Mouse (Mus musculus) c-Kit-positive CD71-positive TER-119-negative erythroid progenitor cells, embryonic 14.5 days (primary cell): ENCODE data around the gene Ddah1.

Experiments
- DNase-seq: peaks from one replicate; pipeline ENCODE4 v3.0.0-alpha.2; 2013; ENCODE audit warnings: low read depth

Gene Ddah1

DNA sequence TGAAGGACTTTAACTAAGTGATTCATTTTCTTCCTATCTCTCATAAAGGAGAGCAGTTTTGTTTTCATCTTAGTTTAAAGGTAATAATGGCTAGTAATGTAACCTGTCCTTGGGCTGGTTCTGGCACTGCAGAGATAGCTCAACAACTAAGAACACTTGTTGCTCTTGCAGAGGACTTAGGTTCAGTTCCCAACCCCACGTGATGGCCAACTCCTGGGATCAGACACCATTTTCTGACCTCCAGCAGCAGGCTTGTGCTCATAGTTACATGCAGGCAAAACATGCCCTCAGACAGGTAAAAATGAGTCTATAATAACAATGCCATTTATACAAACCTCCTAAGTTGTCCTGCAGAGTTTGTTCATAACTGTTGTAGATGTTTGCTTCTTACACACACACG, 5.9 kb downstream of the Ddah1 start:
- DNase-seq, result no peak

DNA sequence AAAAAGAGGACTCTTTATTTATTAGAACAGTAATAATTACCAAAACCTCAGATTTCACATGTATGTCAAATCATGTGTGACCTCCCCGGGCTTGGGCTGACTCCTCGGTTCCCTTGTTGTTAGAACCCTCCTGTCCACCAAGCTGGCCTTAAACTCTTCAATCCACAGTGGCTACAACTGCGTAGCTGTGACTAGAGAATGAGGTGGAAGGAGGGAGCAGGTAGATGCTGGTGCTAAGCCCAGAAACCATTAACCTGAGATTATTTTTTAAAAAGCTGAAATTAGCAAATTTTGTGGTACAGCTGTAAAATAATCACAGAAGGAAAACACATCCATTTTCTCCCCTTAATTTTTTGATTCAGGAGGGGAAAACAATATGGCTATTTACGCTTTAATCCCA, 10.0 kb downstream of the Ddah1 start:
- no peak for DNase-seq

- DNase-seq, result no peak
These were observed 14.9 kb downstream of the Ddah1 start for GRCm38 (mm10) chr3:145773384-145773783.

DNA sequence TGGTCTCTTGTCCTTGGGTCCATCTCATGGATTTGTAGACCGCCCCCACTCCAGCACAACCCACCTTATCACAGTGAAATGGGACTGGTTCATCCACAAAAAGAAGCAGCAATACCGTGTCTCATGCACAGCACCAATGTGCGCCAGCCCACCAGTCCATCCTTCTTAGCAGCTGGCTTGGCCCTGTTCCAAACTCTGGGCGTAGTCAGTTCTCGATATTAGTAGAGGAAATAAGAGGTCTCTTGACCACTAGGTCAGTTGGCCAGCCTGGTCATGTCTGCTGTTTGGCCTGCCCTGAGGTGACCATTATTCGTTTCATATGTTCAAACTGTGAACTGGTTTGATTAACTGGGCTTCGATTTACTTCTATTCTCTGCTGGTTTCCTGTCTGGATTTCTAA, 15.9 kb downstream of the Ddah1 start:
- DNase-seq, result no peak

- DNase-seq, result no peak
These were observed 16.8 kb downstream of the Ddah1 start for GRCm38 (mm10) chr3:145775236-145775635.

- DNase-seq, result no peak
These were observed 17.4 kb downstream of the Ddah1 start for GRCm38 (mm10) chr3:145775862-145776261.

DNA sequence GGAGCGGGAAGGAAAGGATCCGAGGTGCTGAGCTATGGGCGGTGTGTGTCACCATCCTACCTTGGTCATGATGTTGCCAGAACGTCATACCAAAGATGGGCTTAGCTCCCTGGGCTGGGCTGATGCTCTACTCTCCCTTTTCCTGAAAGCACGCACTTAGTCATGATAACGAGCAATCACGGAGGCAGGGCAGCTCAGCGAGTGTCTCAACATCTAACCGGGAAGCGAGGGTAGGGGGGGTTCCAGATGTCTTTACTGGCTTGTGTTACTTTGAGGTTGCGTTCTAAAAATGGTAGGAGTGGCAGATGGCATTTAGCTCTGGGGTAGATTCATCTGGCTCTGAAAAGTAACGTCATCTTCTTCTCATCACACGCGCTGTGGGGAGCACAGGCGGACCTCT, 18.5 kb downstream of the Ddah1 start:
- no peak for DNase-seq

DNA sequence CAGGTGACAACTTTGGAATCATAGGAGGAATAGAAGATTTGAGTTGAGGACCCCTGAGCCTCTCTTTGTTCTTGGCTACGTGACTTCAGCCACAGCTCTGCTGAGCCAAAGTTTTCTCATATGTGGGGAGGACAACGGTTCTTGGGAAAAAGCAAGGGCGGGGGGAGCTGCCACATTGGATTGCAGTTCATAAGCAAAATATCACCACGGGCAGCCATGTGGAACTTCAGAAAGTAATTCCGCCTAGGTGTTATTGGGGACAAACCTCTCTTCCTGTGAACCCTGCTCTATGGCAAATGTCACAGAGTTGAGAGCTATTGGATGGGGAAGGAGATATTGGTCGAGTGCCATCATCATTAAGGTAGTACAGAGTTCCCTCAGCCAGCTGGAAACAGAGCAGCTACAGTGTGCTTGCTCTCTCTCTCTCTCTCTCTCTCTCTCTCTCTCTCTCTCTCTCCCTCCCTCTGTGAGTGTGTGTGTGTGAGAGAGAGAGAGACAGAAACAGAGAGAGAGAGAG, 20.0 kb downstream of the Ddah1 start:
- no peak for DNase-seq

- DNase-seq, result no peak
These were observed 21.0 kb downstream of the Ddah1 start for GRCm38 (mm10) chr3:145779279-145779973.

DNA sequence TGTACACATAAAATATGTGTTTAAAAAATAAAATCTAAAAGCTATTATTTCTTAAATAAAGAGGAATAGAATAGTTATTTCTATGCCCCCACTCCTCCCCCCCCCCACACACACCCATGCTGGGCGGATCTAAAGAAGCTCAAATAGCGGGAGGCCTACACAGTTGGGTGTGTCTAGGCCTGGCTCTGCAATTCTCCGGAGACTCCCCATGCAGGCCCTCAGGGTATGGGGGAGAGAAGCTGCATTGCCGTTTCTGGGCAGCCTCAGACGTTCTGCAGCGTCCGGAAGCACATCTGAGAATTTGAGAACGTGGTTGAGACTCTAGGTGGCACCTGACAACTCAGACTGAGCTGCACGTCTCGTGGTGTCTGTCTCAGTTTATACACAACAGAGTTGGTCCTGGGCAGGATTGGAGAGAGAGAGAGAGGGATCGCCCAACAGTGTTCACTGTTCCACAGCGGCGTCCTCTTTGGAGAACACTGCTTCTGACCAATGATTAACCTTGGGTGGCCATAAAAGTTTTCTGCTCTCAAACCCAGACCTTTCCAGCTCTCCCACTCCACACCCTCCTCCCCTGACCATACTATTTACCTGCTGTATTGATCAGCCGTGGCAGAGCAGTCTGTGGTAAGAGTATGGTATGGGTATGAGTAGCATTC, 22.4 kb downstream of the Ddah1 start:
- DNase-seq, result no peak

DNA sequence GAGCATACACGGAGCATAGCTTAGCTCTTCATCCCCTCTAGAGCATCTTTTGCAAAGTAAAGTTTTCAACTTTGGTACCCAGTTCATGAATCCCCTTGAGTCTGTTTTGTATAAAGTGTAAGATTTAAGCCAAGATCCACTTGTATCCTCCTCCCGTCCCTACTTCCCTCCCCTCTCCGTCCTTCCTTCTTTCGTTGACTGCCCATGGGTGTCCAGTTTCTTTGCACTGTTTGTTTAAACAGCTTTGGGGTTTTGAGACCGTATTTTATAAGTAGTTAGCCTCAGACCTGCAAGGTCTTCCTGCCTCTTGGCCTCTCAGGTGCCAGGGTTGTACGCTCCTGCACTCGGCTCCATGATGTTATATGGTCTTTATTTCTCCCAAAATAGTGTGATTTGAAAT, 26.8 kb downstream of the Ddah1 start:
- no peak for DNase-seq

DNA sequence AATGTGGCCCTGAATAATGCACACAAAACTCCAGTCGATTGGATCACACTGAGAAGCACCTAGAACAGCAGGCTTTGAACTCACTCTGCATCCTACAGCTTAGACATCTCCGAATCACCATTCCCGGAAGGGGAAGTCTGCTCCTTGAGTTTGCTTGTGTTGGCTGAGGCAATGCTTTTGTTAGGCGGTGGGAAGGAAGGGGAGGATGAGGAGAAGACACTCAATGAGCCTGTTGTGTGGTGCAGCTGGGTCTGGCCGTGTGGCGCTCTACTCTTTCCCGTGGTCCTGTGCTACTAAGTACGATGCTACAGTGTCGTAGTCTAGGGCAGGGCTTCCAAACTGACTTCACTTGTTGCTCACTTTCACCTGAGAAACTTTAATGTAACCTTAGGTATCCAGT, 28.8 kb downstream of the Ddah1 start:
- no peak for DNase-seq

DNA sequence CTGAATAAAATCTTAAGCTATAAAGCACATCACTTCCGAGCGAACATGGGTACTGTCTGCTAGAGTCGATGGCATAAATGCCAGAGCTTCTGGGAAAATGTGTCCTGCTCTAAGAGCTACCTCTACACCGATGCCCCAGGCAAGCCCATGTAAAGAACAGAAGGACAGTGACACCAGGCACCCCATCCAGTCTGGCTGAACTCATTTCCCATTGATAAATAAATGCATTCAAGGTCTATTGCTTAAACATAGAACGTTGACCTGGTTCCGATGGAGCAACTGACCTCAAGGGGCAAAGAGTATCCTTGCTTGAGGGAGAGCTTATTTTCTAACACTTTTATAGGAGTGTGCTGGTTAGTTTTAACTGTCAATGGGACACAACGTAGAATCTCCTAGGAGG, 30.6 kb downstream of the Ddah1 start:
- DNase-seq, result no peak

DNA sequence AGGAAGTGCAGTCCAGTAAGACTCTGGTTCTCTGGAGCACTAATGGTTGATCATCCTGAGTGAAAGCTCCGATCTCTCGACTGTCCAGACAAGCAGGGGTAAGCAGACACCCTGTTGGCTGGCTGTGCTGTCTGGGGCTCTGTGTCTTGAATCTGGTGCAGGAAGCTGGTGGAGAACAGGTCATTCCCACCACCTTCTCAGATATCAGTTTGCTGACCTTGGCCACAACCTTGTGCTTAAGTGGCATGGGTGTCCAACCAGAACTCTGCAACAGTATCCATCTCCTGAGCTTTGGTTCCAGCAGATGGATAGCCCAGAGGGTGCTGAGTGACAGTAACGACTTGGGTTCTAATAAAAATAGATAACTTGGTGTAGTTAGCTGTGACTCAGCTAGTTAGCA, 31.8 kb downstream of the Ddah1 start:
- no peak for DNase-seq

DNA sequence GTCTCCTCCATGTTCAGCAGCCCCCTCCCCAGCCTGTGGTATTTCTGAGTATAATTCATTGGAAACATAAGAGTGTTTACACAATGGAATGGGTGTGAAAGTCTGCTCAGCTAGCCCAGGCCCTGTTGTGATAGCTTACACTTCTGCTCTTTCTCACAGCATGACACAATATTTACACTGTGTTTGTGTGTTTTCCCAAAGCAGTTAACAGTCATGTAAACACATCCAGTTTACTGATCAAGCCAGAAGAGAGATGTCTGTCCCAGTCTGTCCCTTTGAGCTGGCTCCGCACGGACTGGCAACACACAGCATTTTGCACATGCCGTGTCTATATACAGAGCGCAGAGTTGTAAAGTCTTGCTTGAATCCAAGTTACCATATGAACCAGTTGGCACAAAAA, 32.2 kb downstream of the Ddah1 start:
- no peak for DNase-seq

DNA sequence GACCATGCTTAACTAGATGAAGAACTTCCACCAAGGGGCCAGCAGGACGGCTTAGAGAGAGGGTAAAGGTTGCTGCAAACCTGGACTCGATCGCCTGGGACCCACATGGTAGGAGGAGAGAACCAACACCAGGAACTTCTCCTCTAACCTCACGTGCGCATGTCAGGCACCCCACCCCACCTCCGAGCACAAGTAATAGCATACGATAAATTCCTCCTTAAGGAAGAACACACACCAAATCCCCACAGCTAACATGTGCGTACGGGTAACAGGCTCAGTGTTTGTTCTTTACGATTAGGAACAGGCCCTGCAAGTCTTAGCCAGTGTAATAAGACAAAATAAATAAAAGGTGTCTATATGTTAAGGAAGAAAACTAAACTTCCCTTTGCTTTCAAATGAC, 35.9 kb downstream of the Ddah1 start:
- no peak for DNase-seq

GRCm38 (mm10) chr3:145795896-145796295, 37.4 kb downstream of the Ddah1 start:
- no peak for DNase-seq

DNA sequence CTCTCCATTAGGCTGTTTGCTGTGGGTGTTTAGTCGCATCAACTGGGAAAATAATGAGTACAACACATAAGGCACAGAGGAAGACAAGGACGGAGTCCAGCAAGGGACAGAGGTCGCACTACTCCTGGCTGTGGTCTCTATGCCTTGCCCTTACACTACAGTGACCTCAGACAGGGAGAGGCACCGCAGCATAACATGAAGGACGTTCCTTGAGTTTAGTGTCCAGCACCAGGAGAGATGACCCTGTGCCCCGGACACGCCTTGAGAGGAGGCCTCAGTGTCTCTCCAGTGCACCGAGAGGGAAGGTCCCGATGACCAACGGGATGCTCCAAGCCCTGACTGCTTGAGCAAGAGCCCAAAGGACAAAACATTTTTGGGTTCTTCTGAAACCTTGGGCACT, 39.6 kb downstream of the Ddah1 start:
- no peak for DNase-seq

GRCm38 (mm10) chr3:145798751-145799188, 40.3 kb downstream of the Ddah1 start:
- DNase-seq, result no peak

GRCm38 (mm10) chr3:145799365-145799764, 40.9 kb downstream of the Ddah1 start:
- no peak for DNase-seq

DNA sequence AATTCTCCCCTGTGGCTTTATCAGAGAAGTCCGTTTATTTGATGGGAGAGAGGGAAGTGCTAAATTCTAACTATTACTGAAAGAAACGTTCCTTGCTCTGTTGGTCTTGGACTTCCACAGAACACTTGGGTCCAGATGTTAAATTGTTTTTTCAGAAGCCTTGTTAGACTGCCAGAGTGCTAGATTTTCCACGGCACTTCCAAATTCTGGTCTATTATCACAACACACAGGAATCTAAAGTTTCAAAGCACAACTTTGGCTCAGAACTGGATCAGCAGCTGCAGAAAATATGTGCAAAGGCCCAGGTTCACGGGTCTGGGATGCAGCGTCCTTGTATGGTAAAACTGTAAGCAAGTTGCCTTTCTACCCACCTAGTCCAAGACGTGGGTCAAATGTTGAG, 43.6 kb downstream of the Ddah1 start:
- DNase-seq, result no peak

- no peak for DNase-seq
These were observed 47.4 kb downstream of the Ddah1 start for GRCm38 (mm10) chr3:145805848-145806247.

DNA sequence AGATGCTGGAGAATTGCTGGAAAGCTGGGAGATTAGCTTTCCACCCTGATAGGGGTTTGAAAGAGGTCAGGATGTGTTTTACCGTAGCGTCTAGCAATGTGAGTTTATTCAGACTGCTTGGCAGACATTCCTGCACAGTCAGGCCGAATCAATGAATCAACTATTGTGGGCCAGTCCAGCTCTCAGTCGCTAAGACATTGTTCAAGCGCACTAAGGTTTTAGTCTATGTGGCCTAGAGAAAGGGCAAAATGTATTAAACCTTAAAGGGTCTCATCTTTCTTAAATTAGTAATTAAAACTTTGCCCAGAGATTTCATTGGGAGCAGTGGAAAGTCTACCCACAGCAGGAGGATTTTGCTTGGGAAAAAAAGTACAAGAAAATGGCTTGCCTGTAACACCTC, 48.0 kb downstream of the Ddah1 start:
- DNase-seq, result no peak

DNA sequence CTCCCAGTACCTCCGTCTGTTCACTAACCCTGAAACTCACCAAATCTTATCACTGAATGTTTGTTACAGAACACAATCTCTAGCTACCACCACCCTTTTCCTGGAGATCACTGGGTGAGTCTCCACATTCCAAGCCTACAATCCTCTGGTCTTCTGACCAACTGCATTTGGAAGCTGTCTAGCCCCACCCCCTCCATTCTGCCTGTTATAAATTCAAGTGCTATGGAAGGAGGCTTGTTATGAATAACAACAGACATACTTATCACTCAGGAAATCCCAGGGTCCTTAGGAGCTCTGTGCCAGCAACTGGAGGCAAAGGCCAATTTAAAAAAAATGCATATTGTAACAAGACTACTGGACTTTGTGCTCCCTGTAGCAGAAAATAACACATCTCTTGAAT, 58.3 kb downstream of the Ddah1 start:
- DNase-seq, result no peak
